16 mouse cellular contexts compared by ENCODE assay signal in genomic region chr14:33498849-33499248, GRCm38 (mm10). TPM values are rescaled to one million over a fixed set of nuclear protein-coding genes. Genes with fewer than 3 reads are reported as not detected.
DNase-seq lines count a peak whose midpoint lies in the region; ATAC-seq and TF ChIP-seq lines count a peak whose summit lies in the region.
"Had no signal": no experiment of that assay in that cellular context is flagged by ENCODE, and none has a peak within 500 bp of the region (broad histone marks: within the 10 kb centered on the region; RNA-seq: fewer than 3 reads in every experiment).

No protein-coding gene starts in this region.

- WGBS in limb, embryonic 15.5 days = 38% methylated on average over 3 of the region's 3 CpGs
- 62% methylated on average over 3 of the region's 3 CpGs for WGBS in limb, embryonic 10.5 days
- WGBS in heart, embryonic 13.5 days = 47% methylated on average over 3 of the region's 3 CpGs

- no peaks in the 10 kb centered on the region for H3K27me3 ChIP-seq in limb, embryonic 15.5 days
- H3K27me3 ChIP-seq in limb, embryonic 10.5 days (ENCODE audit: low read depth, poor library complexity, severe bottlenecking) = no peaks in the 10 kb centered on the region
- H3K27me3 ChIP-seq in heart, embryonic 13.5 days (replicated peaks) = no peaks in the 10 kb centered on the region; the same call in 1 of the 2 replicates
- H3K27me3 ChIP-seq: liver, embryonic 13.5 days; neural tube, embryonic 12.5 days had no signal

- intact Hi-C loops in left cerebral cortex, adult 2 months (cut with DNase I) = no loop called here

- 0 out of 2 replicates have a peak, but pooled peaks have one; percentile 28 for ATAC-seq in limb, embryonic 15.5 days (ENCODE audit: insufficient number of reproducible peaks, low FRiP score, low TSS enrichment, low read depth)
- ATAC-seq in heart, embryonic 13.5 days (ENCODE audit: extremely low read depth, insufficient number of reproducible peaks, low FRiP score, low TSS enrichment) = 0 out of 2 replicates have a peak, but pooled peaks have one; percentile 23
- no peak for ATAC-seq in granulocyte monocyte progenitor cell, adult 5-6 weeks (replicated peaks; ENCODE audit: poor library complexity, severe bottlenecking)

- 0 out of 2 replicates have a peak, but pooled peaks cover 5% of the 10 kb centered on the region for H3K4me1 ChIP-seq in limb, embryonic 15.5 days
- H3K4me1 ChIP-seq in limb, embryonic 10.5 days = peaks cover 15% of the 10 kb centered on the region; the same call in 1 of the 2 replicates
- peaks cover 22% of the 10 kb centered on the region for H3K4me1 ChIP-seq in heart, embryonic 13.5 days
- H3K4me1 ChIP-seq: liver, embryonic 13.5 days; neural tube, embryonic 12.5 days had no signal

- H3K4me3 ChIP-seq in limb, embryonic 15.5 days = no peak overlapping the region
- no peak overlapping the region for H3K4me3 ChIP-seq in limb, embryonic 10.5 days
- no peak overlapping the region for H3K4me3 ChIP-seq in heart, embryonic 13.5 days
- no peak overlapping the region for H3K4me3 ChIP-seq in left cerebral cortex, adult 2 months
- H3K4me3 ChIP-seq: forebrain, embryonic 10.5 days; liver, embryonic 13.5 days; neural tube, embryonic 12.5 days had no signal

- H3K9me3 ChIP-seq in limb, embryonic 15.5 days = no peaks in the 10 kb centered on the region
- H3K9me3 ChIP-seq in limb, embryonic 10.5 days (replicated peaks) = no peaks in the 10 kb centered on the region
- no peaks in the 10 kb centered on the region for H3K9me3 ChIP-seq in heart, embryonic 13.5 days
- H3K9me3 ChIP-seq: forebrain, embryonic 10.5 days; liver, embryonic 13.5 days; neural tube, embryonic 12.5 days had no signal

- peak; percentile 4 for DNase-seq in adrenal gland, adult 2 months
- DNase-seq in adrenal gland, postnatal 36 days = no peak
- DNase-seq in limb, embryonic 10.5 days (ENCODE audit: low spot score) = no peak
- peak; percentile 28 for DNase-seq in lung, postnatal 25 days (ENCODE audit: low spot score)
- no peak for DNase-seq in left cerebral cortex, adult 2 months (ENCODE audit: extremely low spot score in 1 of 2, low spot score in 2 of 2)
- DNase-seq: kidney, adult 11 months; layer of hippocampus, postnatal 36 days; liver, embryonic 13.5 days had no signal

- H3K27ac ChIP-seq in limb, embryonic 15.5 days = no peak overlapping the region
- no peak overlapping the region for H3K27ac ChIP-seq in limb, embryonic 10.5 days
- no peak overlapping the region for H3K27ac ChIP-seq in heart, embryonic 13.5 days (replicated peaks)
- no peak overlapping the region for H3K27ac ChIP-seq in left cerebral cortex, adult 2 months
- H3K27ac ChIP-seq: forebrain, embryonic 10.5 days; liver, embryonic 13.5 days; neural tube, embryonic 12.5 days had no signal

- no peak overlapping the region for H3K9ac ChIP-seq in limb, embryonic 15.5 days
- H3K9ac ChIP-seq in heart, embryonic 13.5 days = no peak overlapping the region
- H3K9ac ChIP-seq: liver, embryonic 13.5 days; neural tube, embryonic 12.5 days had no signal

- H3K36me3 ChIP-seq in limb, embryonic 15.5 days = no peaks in the 10 kb centered on the region
- no peaks in the 10 kb centered on the region for H3K36me3 ChIP-seq in limb, embryonic 10.5 days
- no peaks in the 10 kb centered on the region for H3K36me3 ChIP-seq in heart, embryonic 13.5 days
- H3K36me3 ChIP-seq: forebrain, embryonic 10.5 days; liver, embryonic 13.5 days; neural tube, embryonic 12.5 days had no signal

- no peak for TF ChIP-seq CTCF in left cerebral cortex, adult 2 months (IDR thresholded peaks at IDR 0.05)

- H3K4me2 ChIP-seq in limb, embryonic 15.5 days = no peak overlapping the region
- H3K4me2 ChIP-seq in heart, embryonic 13.5 days = no peak overlapping the region
- H3K4me2 ChIP-seq: liver, embryonic 13.5 days; midbrain, embryonic 11.5 days; neural tube, embryonic 12.5 days had no signal

RNA-seq across cellular contexts. Expression of gene Frmpd2, which starts 27.4 kb away (rescaled TPM):
- total RNA-seq in adrenal gland, adult 2 months (2021) = under 1 TPM in 1 of 2 experiments, not detected in 1; 0.12 TPM
- not detected in 2 replicates for polyA plus RNA-seq in adrenal gland, adult 2 months (2012; rRNA removed)
- not detected for total RNA-seq in adrenal gland, postnatal 36 days (2021)
- 0.10 TPM in 1 of 2 replicates, not detected in the other for polyA plus RNA-seq in limb, embryonic 15.5 days (2015; fragmentation: Nextera tagmentation; extraction: Ambion mirVana)
- polyA plus RNA-seq in limb, embryonic 10.5 days (2016; fragmentation: Nextera tagmentation; extraction: Ambion mirVana) = 0.05 TPM in 1 of 2 replicates, not detected in the other
- polyA plus RNA-seq in heart, embryonic 13.5 days (2015; fragmentation: Nextera tagmentation; extraction: Ambion mirVana) = not detected in 2 replicates
- not detected in 2 replicates for total RNA-seq in granulocyte monocyte progenitor cell, adult 5-6 weeks (2014; fragmentation: Nextera tagmentation)
- not detected in 2 replicates for total RNA-seq in granulocyte monocyte progenitor cell, adult 5-6 weeks (2017)
- under 1 TPM; 0.25 to 0.87 TPM for total RNA-seq in left cerebral cortex, adult 2 months (2021)
- total RNA-seq: ES-E14; gastrocnemius, postnatal 36 days had no signal
- polyA plus RNA-seq: forebrain, embryonic 10.5 days; liver, embryonic 13.5 days; neural tube, embryonic 12.5 days had no signal

RNA-seq across cellular contexts. Expression of gene Mapk8, which starts 51.9 kb away (rescaled TPM):
- 10 to 100 TPM; 21.6 to 25.1 TPM for total RNA-seq in adrenal gland, adult 2 months (2021)
- 8.9 and 12.8 TPM in 2 replicates for polyA plus RNA-seq in adrenal gland, adult 2 months (2012; rRNA removed)
- 10 to 100 TPM; 26.1 to 26.4 TPM for total RNA-seq in adrenal gland, postnatal 36 days (2021)
- 14.2 and 14.8 TPM in 2 replicates for polyA plus RNA-seq in limb, embryonic 15.5 days (2015; fragmentation: Nextera tagmentation; extraction: Ambion mirVana)
- polyA plus RNA-seq in limb, embryonic 10.5 days (2016; fragmentation: Nextera tagmentation; extraction: Ambion mirVana) = 21.7 and 24.6 TPM in 2 replicates
- polyA plus RNA-seq in heart, embryonic 13.5 days (2015; fragmentation: Nextera tagmentation; extraction: Ambion mirVana) = 11.1 and 12.0 TPM in 2 replicates
- total RNA-seq in granulocyte monocyte progenitor cell, adult 5-6 weeks (2014; fragmentation: Nextera tagmentation) = 32.2 and 38.8 TPM in 2 replicates
- total RNA-seq in granulocyte monocyte progenitor cell, adult 5-6 weeks (2017) = 50.2 and 53.8 TPM in 2 replicates
- 100 to 1,000 TPM; 101 to 110 TPM for total RNA-seq in left cerebral cortex, adult 2 months (2021)

Comparison
In these comparisons a context has a peak if more than half of its experiments do, and no peak if none do; other contexts are left out.
1. DNase-seq: peak in adrenal gland, adult 2 months (single experiment) and lung, postnatal 25 days (single experiment); none in adrenal gland, postnatal 36 days (0 of 2), limb, embryonic 10.5 days (single experiment) and left cerebral cortex, adult 2 months (0 of 2).